31 mouse cellular contexts compared by ENCODE assay signal in the genomic region with DNA sequence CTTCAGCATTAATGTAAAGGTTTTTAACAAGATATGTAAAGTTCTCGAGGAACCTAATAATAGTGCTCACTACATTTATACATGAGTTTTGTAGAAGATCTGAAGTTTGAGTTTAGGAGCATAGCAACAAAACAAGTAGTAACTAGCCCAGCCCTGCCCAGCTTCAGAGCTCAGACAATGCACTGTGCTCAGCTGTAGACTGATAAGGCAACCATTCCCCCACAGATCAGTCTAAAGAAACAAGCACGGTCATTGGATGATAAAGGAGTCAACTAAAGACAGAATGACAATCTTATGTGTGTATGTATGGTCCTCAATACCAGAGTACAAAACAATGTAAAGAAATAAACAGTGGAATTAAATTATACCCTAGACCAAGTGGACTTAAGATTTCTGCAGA.
A peak's percentile ranks its signal among the peaks of the same experiment; 100 is the strongest.
DNase-seq lines count a peak whose midpoint lies in the region; ATAC-seq lines count a peak whose summit lies in the region.
"Had no signal": no experiment of that assay in that cellular context is flagged by ENCODE, and none has a peak within 500 bp of the region (broad histone marks: within the 10 kb centered on the region; RNA-seq: fewer than 3 reads in every experiment).

No protein-coding gene starts in this region.

- H3K4me2 ChIP-seq in midbrain, embryonic 11.5 days, result no peak overlapping the region
- no peak overlapping the region for H3K4me2 ChIP-seq in midbrain, embryonic 15.5 days
- no peak overlapping the region for H3K4me2 ChIP-seq in liver, embryonic 12.5 days
- H3K4me2 ChIP-seq in midbrain, embryonic 14.5 days (ENCODE audit: low read length), result no peak overlapping the region
- H3K4me2 ChIP-seq: embryonic facial prominence, embryonic 12.5 days; heart, embryonic 15.5 days; hindbrain, embryonic 12.5 days; limb, embryonic 15.5 days; lung, embryonic 15.5 days; neural tube, embryonic 12.5 days had no signal

- no peak for DNase-seq in midbrain, embryonic 11.5 days (ENCODE audit: low spot score, missing footprints)
- peak; percentile 12 for DNase-seq in c-Kit-positive CD71-negative TER-119-negative erythroid progenitor cells, embryonic 14.5 days (ENCODE audit: low read depth)
- no peak for DNase-seq in layer of hippocampus, adult 11-12 months (ENCODE audit: low spot score)
- DNase-seq in cerebellum, adult 9-11 months, result no peak
- DNase-seq in midbrain, embryonic 14.5 days, result no peak
- DNase-seq: adrenal gland, postnatal 14 days; cerebellum, adult 2 months; cerebellum, postnatal 25 days; embryo, embryonic 11 days; gastrocnemius, adult 2 months; gastrocnemius, postnatal 36 days; heart, adult 2 months; kidney, adult 9 months; kidney, postnatal 10 days; layer of hippocampus, adult 9-11 months; right cerebral cortex, postnatal 4 days; thymus, postnatal 14 days had no signal

- no peak overlapping the region for H3K9ac ChIP-seq in midbrain, embryonic 11.5 days (ENCODE audit: low read length)
- no peak overlapping the region for H3K9ac ChIP-seq in midbrain, embryonic 15.5 days
- H3K9ac ChIP-seq in liver, embryonic 12.5 days, result no peak overlapping the region
- H3K9ac ChIP-seq in midbrain, embryonic 14.5 days (replicated peaks; ENCODE audit: low read length), result no peak overlapping the region
- H3K9ac ChIP-seq: embryonic facial prominence, embryonic 12.5 days; heart, embryonic 15.5 days; hindbrain, embryonic 12.5 days; limb, embryonic 15.5 days; lung, embryonic 15.5 days; neural tube, embryonic 12.5 days had no signal

- H3K4me3 ChIP-seq in midbrain, embryonic 11.5 days (ENCODE audit: low read depth, low read length), result no peak overlapping the region
- no peak overlapping the region for H3K4me3 ChIP-seq in midbrain, embryonic 15.5 days
- no peak overlapping the region for H3K4me3 ChIP-seq in liver, embryonic 12.5 days
- H3K4me3 ChIP-seq in midbrain, embryonic 14.5 days (replicated peaks; ENCODE audit: low read depth, low read length), result no peak overlapping the region
- H3K4me3 ChIP-seq: embryonic facial prominence, embryonic 12.5 days; gastrocnemius, adult 2 months; heart, adult 2 months; heart, embryonic 15.5 days; hindbrain, embryonic 12.5 days; limb, embryonic 10.5 days; limb, embryonic 15.5 days; lung, embryonic 15.5 days; myocyte; neural tube, embryonic 12.5 days had no signal

- H3K27me3 ChIP-seq in midbrain, embryonic 11.5 days (ENCODE audit: control insufficient read depth, insufficient read depth, low read length), result no peaks in the 10 kb centered on the region
- H3K27me3 ChIP-seq in midbrain, embryonic 15.5 days (replicated peaks), result no peaks in the 10 kb centered on the region
- H3K27me3 ChIP-seq in liver, embryonic 12.5 days (replicated peaks), result no peaks in the 10 kb centered on the region
- H3K27me3 ChIP-seq in midbrain, embryonic 14.5 days (ENCODE audit: control insufficient read depth, insufficient read depth, low read length), result no peaks in the 10 kb centered on the region
- H3K27me3 ChIP-seq: CH12.LX; embryonic facial prominence, embryonic 12.5 days; heart, embryonic 15.5 days; hindbrain, embryonic 12.5 days; limb, embryonic 15.5 days; lung, embryonic 15.5 days; neural tube, embryonic 12.5 days had no signal

- H3K36me3 ChIP-seq in midbrain, embryonic 11.5 days (ENCODE audit: control insufficient read depth, insufficient read depth, low read length), result no peaks in the 10 kb centered on the region
- H3K36me3 ChIP-seq in midbrain, embryonic 15.5 days (replicated peaks), result no peaks in the 10 kb centered on the region
- no peaks in the 10 kb centered on the region for H3K36me3 ChIP-seq in liver, embryonic 12.5 days
- H3K36me3 ChIP-seq in midbrain, embryonic 14.5 days (ENCODE audit: control insufficient read depth, insufficient read depth, low read length), result peaks cover 3% of the 10 kb centered on the region; the same call in 1 of the 2 replicates
- H3K36me3 ChIP-seq: embryonic facial prominence, embryonic 12.5 days; heart, embryonic 15.5 days; limb, embryonic 10.5 days; lung, embryonic 15.5 days; neural tube, embryonic 12.5 days had no signal

- H3K27ac ChIP-seq in midbrain, embryonic 11.5 days (ENCODE audit: low read depth, low read length), result no peak overlapping the region
- H3K27ac ChIP-seq in midbrain, embryonic 15.5 days, result no peak overlapping the region
- H3K27ac ChIP-seq in liver, embryonic 12.5 days, result no peak overlapping the region
- no peak overlapping the region for H3K27ac ChIP-seq in midbrain, embryonic 14.5 days (replicated peaks; ENCODE audit: low read depth, low read length)
- H3K27ac ChIP-seq: embryonic facial prominence, embryonic 12.5 days; gastrocnemius, adult 2 months; heart, adult 2 months; heart, embryonic 15.5 days; hindbrain, embryonic 12.5 days; limb, embryonic 10.5 days; limb, embryonic 15.5 days; lung, embryonic 15.5 days; neural tube, embryonic 12.5 days had no signal

- H3K4me1 ChIP-seq in midbrain, embryonic 11.5 days (ENCODE audit: control insufficient read depth, insufficient read depth, low read length), result no peaks in the 10 kb centered on the region
- peaks cover 4% of the 10 kb centered on the region for H3K4me1 ChIP-seq in midbrain, embryonic 15.5 days
- H3K4me1 ChIP-seq in liver, embryonic 12.5 days, result peaks cover 34% of the 10 kb centered on the region
- no peaks in the 10 kb centered on the region for H3K4me1 ChIP-seq in midbrain, embryonic 14.5 days (ENCODE audit: control insufficient read depth, insufficient read depth, low read length)
- H3K4me1 ChIP-seq: embryonic facial prominence, embryonic 12.5 days; hindbrain, embryonic 12.5 days; limb, embryonic 10.5 days; limb, embryonic 15.5 days; lung, embryonic 15.5 days; neural tube, embryonic 12.5 days had no signal

- 0 out of 2 replicates have a peak, but pooled peaks have one; percentile 40 for ATAC-seq in midbrain, embryonic 11.5 days (ENCODE audit: low FRiP score)
- no peak for ATAC-seq in midbrain, embryonic 15.5 days (replicated peaks)
- ATAC-seq in liver, embryonic 12.5 days, result peak; percentile 89
- ATAC-seq in megakaryocyte progenitor cell, adult 5-6 weeks (replicated peaks; ENCODE audit: poor library complexity), result peak; percentile 87
- no peak for ATAC-seq in midbrain, embryonic 14.5 days (ENCODE audit: low FRiP score, low TSS enrichment)
- ATAC-seq: forebrain, embryonic 14.5 days; intestine, postnatal 0 days had no signal

- 88% methylated on average over 2 of the region's 2 CpGs for WGBS in midbrain, embryonic 11.5 days
- 81% methylated on average over 2 of the region's 2 CpGs for WGBS in midbrain, embryonic 15.5 days
- 14% methylated on average over 2 of the region's 2 CpGs for WGBS in liver, embryonic 12.5 days (ENCODE audit: insufficient replicate concordance)
- WGBS in midbrain, embryonic 14.5 days, result 79% methylated on average over 2 of the region's 2 CpGs

- H3K9me3 ChIP-seq in midbrain, embryonic 11.5 days (ENCODE audit: control insufficient read depth, low read length), result no peaks in the 10 kb centered on the region
- no peaks in the 10 kb centered on the region for H3K9me3 ChIP-seq in midbrain, embryonic 15.5 days
- H3K9me3 ChIP-seq in liver, embryonic 12.5 days (replicated peaks), result no peaks in the 10 kb centered on the region
- no peaks in the 10 kb centered on the region for H3K9me3 ChIP-seq in midbrain, embryonic 14.5 days (ENCODE audit: control insufficient read depth, low read length)
- H3K9me3 ChIP-seq: embryonic facial prominence, embryonic 12.5 days; heart, embryonic 15.5 days; hindbrain, embryonic 12.5 days; limb, embryonic 10.5 days; limb, embryonic 15.5 days; lung, embryonic 15.5 days; neural tube, embryonic 12.5 days had no signal

Comparison
In these comparisons a context has a peak if more than half of its experiments do, and no peak if none do; other contexts are left out.
1. ATAC-seq: peak in midbrain, embryonic 11.5 days (single experiment), liver, embryonic 12.5 days (single experiment) and megakaryocyte progenitor cell, adult 5-6 weeks (single experiment); none in midbrain, embryonic 15.5 days (single experiment) and midbrain, embryonic 14.5 days (single experiment).